Mouse (Mus musculus): ENCODE measurements at regions not wholly inside any gene's neighbourhood (a gene's known extent, or its start where the extent isn't known, plus 50 kb on each side); places are given as distances from the start of the nearest gene placed in this dataset.
A peak's percentile ranks its signal among the peaks of the same experiment; 100 is the strongest.

- no peak for DNase-seq (ENCODE audit: extremely low read depth, low read depth)
These were observed 171.3 kb upstream of the Slc24a2 start for GRCm38 (mm10) chr4:87401316-87402172.

- no peak for DNase-seq (ENCODE audit: extremely low read depth, low read depth)
These were observed 156.6 kb upstream of the Slc24a2 start for GRCm38 (mm10) chr4:87386835-87387234.

- no peak for DNase-seq (ENCODE audit: extremely low read depth, low read depth)
These were observed 156.0 kb upstream of the Slc24a2 start for GRCm38 (mm10) chr4:87386271-87386670.

GRCm38 (mm10) chr4:87385221-87385739, 155.0 kb upstream of the Slc24a2 start:
- DNase-seq (ENCODE audit: extremely low read depth, low read depth), result no peak

- DNase-seq (ENCODE audit: extremely low read depth, low read depth), result no peak
These were observed 154.3 kb upstream of the Slc24a2 start for GRCm38 (mm10) chr4:87384469-87385044.

GRCm38 (mm10) chr4:87380716-87381115, 150.4 kb upstream of the Slc24a2 start:
- no peak for DNase-seq (ENCODE audit: extremely low read depth, low read depth)

- no peak for DNase-seq (ENCODE audit: extremely low read depth, low read depth)
These were observed 149.4 kb upstream of the Slc24a2 start for GRCm38 (mm10) chr4:87379516-87380173.

GRCm38 (mm10) chr4:87371960-87372359, 141.7 kb upstream of the Slc24a2 start:
- no peak for DNase-seq (ENCODE audit: extremely low read depth, low read depth)

GRCm38 (mm10) chr4:87369626-87370234, 139.5 kb upstream of the Slc24a2 start:
- DNase-seq (ENCODE audit: extremely low read depth, low read depth), result peak; percentile 36

- no peak for DNase-seq (ENCODE audit: extremely low read depth, low read depth)
These were observed 138.3 kb upstream of the Slc24a2 start for GRCm38 (mm10) chr4:87368413-87369160.

GRCm38 (mm10) chr4:87367732-87368412, 137.6 kb upstream of the Slc24a2 start:
- DNase-seq (ENCODE audit: extremely low read depth, low read depth), result peak; percentile 36

- no peak for DNase-seq (ENCODE audit: extremely low read depth, low read depth)
These were observed 131.9 kb upstream of the Slc24a2 start for GRCm38 (mm10) chr4:87362201-87362600.

GRCm38 (mm10) chr4:87359483-87359882, 129.2 kb upstream of the Slc24a2 start:
- DNase-seq (ENCODE audit: extremely low read depth, low read depth), result no peak

GRCm38 (mm10) chr4:87359004-87359403, 128.7 kb upstream of the Slc24a2 start:
- no peak for DNase-seq (ENCODE audit: extremely low read depth, low read depth)

- DNase-seq (ENCODE audit: extremely low read depth, low read depth), result no peak
These were observed 102.7 kb upstream of the Slc24a2 start for GRCm38 (mm10) chr4:87332968-87333367.

- DNase-seq (ENCODE audit: extremely low read depth, low read depth), result no peak
These were observed 98.9 kb upstream of the Slc24a2 start for GRCm38 (mm10) chr4:87329136-87329535.

- DNase-seq (ENCODE audit: extremely low read depth, low read depth), result no peak
These were observed 91.6 kb upstream of the Slc24a2 start for GRCm38 (mm10) chr4:87321726-87322349.

- DNase-seq (ENCODE audit: extremely low read depth, low read depth), result no peak
These were observed 67.9 kb upstream of the Slc24a2 start for GRCm38 (mm10) chr4:87298129-87298528.

GRCm38 (mm10) chr4:87294538-87294937, 64.3 kb upstream of the Slc24a2 start:
- DNase-seq (ENCODE audit: extremely low read depth, low read depth), result no peak

All from MEL-GATA-1-ER (cell line).